Mouse (Mus musculus) C2C12 (cell line): ENCODE data around the gene 4930522L14Rik.
"Not testable (repeated sequence)": the region's sequence is repeated elsewhere in the genome, so short reads cannot be mapped to it uniquely, and the experiment has no call there.

Source experiments
- CEBPB ChIP-seq: IDR thresholded peaks from one replicate; pipeline ENCODE4 v1.6.1; 2011; ENCODE audit warnings: low read depth, mild to moderate bottlenecking, control low read depth, moderate library complexity
- CTCF ChIP-seq: IDR thresholded peaks from one replicate; pipeline ENCODE4 v1.5.1; 2011; ENCODE audit not compliant: control insufficient read depth, insufficient read depth, insufficient read length
- FOSL1 ChIP-seq: IDR thresholded peaks from one replicate; pipeline ENCODE4 v1.8.0; 2011; ENCODE audit warnings: mild to moderate bottlenecking, low read length; ENCODE audit not compliant: poor library complexity, insufficient read depth, severe bottlenecking
- MAX ChIP-seq: IDR thresholded peaks from one replicate; pipeline ENCODE4 v1.6.1; 2011; ENCODE audit warnings: mild to moderate bottlenecking, control low read depth
- MYOD1 ChIP-seq: IDR thresholded peaks from one replicate; pipeline ENCODE4 v1.6.1; 2011; ENCODE audit warnings: low read depth; ENCODE audit not compliant: control insufficient read depth, insufficient read length
- MYOG ChIP-seq: IDR thresholded peaks from one replicate; pipeline ENCODE4 v1.6.1; 2011; ENCODE audit not compliant: control insufficient read depth, insufficient read length; ENCODE audit errors: extremely low read depth
- USF1 ChIP-seq: IDR thresholded peaks from one replicate; pipeline ENCODE4 v1.6.1; 2011; ENCODE audit warnings: low read depth, mild to moderate bottlenecking, control low read depth, moderate library complexity

DNA sequence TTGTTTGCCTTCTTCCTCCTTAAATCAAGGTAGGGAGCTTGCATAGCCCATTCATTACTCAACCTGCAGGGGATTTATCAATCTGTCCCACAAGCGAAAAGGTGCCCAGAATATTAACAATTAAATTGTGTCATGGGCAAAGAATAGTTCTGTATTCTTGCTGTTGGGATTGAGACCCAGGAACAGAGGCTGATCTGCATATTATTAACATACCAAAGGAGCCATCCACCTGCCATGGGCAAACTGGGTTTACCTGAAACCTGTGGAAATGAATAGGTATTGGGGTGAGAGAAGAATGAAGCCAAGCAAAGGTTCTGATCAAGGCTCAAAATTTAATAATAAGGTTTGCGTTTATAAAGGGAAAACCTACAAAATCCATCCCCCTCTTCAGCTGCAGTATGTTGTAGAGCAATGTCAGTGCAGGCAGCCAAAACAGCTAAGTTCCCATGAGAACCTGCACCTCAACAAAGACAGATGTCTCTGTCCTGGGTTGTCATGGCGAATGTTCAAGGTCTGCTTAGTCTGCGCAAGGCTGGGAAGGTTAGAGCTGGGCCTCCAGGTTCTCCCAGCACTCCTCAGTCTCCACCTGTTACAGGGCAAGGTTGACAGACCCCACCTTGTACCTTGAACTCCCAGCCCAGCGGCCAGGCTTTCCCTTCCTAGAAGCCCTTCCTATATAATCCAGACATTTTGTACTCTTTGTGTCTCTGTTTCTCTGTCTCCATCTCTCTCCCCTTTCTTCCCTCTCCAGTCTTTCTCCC is 60.3 kb downstream of the 4930522L14Rik start:
- not testable (repeated sequence) for TF ChIP-seq CTCF, USF1, MAX, MYOG, CEBPB, MYOD1, FOSL1
